Mouse (Mus musculus) ES-Bruce4 (cell line): ENCODE results near the gene Tnfsf13.

Source experiments
- CTCF ChIP-seq: IDR thresholded peaks from one replicate; pipeline ENCODE4 v1.8.1; 2011; ENCODE audit warnings: low read depth, low read length
- EP300 ChIP-seq: IDR thresholded peaks from 2 replicates; pipeline ENCODE4 v1.6.1; 2011; ENCODE audit warnings: low read depth, low read length; ENCODE audit not compliant: insufficient read depth
- POLR2A ChIP-seq: IDR thresholded peaks from one replicate; pipeline ENCODE4 v1.8.1; 2011; ENCODE audit warnings: low read length; ENCODE audit not compliant: insufficient read depth

- TF ChIP-seq CTCF (no peak), POLR2A (no peak), EP300 (no peak)
These were observed at the start of gene Tnfsf13 for GRCm38 (mm10) chr11:69685526-69686148.
